Mouse (Mus musculus): Measurements from ENCODE around the gene Itgb4. TPM values are rescaled to one million over a fixed set of nuclear protein-coding genes. Genes with fewer than 3 reads are reported as not detected.

The Itgb4 gene
- total RNA-seq, 4 experiments from 2014 or later = 3.5 to 5.1 (median 3.9) TPM

DNA sequence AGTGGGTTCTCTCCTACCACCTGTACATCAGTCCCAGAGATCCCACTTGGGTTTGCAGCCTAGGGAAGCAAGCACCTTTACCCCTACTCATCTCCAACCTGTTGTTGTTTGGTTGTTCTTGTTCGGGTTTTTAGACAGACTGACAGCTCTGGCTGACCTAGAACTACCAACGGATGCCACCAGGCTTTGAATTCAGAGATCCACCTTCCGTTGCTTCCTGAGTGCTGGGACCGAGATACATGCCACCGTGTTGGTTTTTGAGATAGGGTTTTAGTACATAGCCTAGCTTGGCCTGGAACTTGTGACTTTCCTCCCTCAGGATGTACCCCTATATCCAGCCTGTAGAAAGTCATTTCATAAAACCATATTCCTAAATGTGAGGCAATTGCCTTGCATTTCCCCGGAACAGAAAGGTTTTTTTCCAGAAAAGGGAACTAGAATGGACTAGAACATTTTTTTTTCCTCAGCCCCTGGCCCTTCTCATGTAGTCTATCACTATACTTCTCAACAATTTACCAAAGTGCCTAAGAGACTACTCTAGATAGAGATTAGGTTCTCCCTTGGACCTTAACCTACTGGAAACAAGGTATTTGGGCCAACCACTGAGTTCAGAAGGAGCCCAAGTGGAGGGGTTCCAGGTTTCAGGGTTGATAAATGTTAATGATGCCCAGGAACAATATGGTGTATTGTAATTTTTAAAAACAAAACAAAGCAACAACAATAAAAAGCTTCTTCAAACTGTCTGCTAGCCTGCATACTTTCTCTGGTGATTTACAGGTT, 54.8 kb downstream of the Itgb4 start:
- no peak for DNase-seq

DNA sequence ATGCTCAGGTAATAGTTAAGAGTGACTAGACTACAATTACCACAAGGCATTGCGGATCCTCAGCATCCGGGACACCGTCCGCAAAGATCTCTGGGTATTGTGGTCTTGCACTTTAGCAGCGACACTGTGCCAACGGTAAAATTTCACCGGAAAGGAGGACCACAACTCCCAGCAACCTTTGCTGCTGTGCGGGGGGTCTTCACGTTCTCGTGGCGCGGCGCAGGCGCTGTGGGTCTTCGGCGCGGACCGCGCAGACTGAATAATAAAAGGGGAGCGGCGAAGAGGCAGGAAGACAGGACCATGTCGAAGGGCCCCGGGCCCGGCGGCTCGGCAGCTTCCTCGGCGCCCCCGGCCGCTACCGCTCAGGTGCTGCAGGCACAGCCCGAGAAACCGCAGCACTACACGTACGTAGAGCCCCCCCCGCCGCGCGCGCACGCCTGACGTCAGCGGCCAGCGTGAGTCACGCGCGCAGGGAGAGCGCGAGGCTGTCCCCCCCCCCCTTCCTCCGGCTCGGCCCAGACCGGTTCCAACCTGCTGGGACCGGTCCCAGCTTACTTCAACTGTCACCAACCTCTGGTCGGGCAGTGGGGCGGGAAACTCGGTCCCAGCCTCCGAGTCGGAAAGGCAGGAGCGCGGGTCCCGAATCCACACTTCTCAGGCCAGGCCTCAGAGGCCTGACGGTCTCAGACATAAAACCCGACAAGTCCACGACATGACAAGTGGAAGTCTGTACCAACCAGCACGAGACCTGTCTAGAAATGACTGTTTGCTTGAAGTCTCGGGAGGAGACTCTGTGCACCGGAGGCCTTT, 55.8 kb downstream of the Itgb4 start, which contains the start of gene Unk:
TSS of gene Unk (plus strand) at position 235 of the 810 bp plus-strand sequence.
- DNase-seq = peak; percentile 98

DNA sequence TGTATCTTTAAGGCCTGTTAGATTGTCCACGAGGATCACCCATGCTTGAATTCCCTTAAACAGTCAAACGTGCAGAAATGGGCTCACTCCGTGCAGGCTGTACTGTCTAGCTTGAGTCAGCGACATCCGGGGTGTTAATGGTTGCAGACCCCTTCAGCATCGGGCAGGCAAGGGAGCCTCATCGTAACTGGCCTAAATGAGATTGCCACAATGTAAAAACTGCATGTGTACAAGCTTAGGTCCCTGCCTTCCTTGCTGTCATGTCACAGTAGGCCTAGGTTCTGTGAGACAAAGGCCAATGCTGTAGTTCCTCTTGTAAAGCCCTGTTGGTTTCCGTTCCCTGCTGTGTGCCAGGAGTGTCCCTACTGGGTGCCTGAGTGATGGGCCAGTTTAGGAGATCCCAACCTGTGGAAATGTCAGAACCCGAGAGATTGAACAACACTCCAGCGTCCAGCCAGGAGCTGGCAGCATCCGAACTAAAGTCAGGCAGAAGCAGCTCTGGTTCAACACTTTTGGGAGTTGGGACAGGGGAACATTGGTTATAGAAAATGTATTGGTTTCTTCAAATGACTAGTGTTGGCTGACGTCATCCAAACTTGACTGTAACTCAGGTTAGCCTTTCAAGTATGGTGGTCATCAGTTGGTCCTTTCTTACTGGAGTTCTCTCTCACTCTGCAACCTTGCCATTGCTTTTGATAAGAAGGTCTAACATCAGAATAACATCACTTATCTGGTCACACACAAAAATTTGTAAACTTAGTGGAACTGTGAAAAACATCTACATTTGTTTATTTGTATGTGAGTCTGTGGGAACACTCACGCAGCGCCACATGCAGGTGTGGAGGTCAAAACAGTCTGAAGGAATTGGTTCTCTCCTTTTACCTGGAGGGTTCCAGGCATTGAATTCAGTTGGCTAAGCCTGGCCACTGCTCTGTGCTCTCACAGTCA, 56.7 kb downstream of the Itgb4 start:
- no peak for DNase-seq

DNA sequence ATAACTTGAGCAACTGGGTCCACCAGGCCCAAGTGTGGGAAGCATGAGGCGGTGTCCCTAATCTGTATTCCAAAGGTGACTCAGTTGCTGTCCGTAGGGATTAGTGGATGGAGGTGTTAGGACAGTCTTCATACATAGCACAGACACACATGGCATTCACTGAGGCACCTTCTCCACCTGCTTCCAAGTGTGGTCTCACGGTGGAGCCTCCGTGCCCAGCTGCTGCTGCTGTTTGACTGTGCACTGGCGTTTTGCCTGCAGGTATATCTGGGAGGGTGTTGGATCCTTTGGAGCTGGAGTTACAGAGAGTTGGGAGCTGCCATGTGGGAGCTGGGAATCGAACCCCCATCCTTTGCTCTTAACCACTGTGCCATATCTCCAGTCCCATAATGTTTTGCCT, 60.1 kb downstream of the Itgb4 start:
- no peak for DNase-seq

DNA sequence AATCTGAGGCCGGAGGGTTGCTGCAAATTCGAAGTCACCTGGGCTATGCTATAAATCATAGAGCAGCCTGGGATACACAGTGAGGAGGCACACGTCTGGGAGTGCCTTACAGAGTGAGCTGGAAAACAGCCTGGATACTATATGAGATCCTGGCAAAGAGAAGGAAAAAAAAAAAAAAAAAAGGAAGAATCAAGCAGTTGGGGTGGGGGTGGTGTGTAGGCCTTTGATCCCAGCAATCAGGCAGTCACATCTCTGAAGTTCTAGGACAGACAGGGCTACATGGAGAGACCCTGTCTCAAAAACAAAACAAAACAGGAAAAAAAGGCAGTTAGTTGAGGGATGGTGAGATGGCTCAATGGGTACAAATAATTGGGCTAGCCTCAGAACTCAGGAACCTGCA, 62.2 kb downstream of the Itgb4 start:
- DNase-seq = no peak

DNA sequence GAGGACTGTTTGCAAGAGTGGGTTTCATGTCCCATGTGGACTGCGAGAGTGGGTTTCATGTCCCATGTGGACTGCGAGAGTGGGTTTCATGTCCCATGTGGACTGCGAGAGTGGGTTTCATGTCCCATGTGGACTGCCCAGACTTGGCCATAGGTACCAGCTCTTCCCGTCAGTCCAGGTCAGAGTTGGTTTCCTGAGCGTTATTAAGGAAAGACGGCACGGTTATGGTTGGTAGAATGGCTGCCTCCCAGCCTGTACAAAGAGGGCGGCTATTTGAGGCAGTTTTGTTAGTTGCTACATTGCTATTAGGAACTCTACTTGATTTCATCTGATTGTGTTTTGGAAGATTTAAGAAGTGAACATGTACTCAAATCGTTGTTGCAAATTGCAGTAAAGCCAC, 63.3 kb downstream of the Itgb4 start:
- DNase-seq = no peak

DNA sequence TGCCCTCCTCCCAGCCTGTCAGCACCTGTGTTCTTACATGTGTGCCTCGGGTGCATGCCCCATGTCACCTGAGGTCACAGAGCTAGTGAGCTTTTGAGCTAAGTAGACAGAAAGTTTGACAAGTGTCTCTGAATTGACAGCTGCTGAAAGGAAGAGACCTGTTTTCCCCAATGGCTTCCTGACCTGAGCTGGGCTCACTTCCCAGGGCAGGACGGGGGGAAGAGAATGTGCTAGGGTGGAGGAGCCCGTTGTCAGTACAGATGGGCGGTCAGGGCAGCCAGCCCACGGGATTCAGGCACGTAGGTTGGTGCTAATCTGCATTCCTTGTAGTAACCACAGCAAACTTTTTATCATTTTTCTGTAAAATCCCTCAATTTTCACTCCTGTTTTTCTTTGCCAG, 66.1 kb downstream of the Itgb4 start:
- DNase-seq = no peak

DNA sequence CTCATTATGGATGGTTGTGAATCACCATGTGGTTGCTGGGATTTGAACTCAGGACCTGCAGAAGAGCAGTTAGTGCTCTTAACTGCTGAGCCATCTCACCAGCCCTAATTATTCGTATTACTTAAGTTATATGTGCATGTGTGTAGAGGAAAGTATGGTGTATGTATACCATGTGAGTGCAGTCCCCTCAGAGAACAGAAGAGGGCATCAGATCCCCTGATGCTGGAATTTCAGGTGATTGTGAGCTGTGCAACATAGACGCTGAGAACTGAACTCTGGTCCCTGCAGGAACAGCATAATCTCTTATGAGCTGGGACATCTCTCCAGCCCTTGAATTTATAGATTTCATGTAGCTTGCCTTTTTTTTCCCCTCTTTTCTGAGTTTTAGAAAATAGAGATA, 67.3 kb downstream of the Itgb4 start:
- no peak for DNase-seq

DNA sequence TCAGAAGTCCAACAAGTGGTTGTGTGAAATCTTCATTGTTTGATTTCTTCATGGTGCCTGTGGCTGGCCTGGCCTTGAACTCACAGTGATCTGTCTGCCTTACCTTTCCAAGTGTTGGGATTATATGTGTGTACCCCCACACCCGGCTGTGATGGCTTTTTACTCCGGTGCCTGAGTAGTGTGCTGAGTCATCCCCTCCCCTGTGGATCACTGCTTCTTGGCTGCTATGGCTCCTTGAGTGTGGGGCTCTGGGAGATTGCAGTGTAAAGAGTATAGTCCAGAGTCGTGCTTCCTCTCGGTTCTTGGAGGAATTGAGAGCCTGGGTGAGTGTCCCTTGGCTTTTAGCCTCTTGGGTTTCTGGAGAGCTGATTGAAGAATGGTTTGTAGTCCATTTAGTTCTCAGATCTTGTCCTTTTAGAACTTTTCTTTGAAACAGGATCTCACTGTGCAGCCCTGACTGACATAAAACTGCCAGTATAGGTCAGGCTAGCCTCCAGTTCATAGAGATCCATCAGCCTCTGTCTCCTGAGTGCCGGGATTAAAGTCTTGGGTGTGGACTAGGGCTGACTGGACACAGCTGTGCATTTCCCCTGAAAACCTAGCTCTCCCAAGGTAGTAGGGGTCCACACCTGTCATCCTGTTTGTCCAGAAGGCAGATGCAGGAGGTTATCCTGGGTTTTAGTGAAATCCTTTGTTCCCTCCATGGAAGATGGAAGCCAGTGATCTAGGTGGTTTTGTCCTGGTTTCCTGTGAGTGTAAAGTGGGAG, 68.0 kb downstream of the Itgb4 start:
- DNase-seq = no peak

DNA sequence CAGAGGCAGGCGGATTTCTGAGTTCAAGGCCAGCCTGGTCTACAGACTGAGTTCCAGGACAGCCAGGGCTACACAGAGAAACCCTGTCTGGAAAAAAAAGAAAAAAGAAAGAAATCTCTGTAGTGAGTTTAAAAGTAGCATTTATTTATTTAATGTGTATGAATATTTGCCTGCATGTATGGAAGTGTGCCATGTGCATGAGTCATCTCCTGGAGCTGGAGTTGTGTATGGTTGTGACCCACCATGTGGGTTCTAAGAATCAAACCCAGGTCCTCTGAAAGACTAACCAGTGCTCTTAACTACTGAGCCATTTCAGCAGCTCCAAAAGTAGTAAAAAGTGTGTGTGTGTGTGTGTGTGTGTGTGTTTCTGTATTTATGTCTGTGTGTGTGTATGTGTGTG, 68.8 kb downstream of the Itgb4 start:
- no peak for DNase-seq

DNA sequence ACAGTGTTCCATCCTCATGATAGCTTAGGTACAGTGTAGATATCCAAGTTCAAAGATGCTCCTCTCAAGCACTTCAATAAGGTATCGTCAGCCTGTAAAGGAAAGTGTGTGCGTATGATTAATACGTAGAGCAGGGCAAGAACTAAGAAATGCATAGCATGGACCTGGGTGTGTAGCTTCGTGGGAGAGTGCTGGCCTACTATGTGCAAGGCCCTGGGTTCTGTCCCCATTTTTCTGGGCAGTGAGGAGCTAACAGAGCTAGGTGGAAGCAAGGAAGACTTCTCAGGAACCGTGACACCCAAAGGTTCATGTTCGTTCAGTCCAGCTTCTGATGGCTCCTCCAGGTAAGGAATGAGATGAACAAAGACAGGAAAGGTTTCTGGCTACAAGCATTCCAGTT, 70.7 kb downstream of the Itgb4 start:
- no peak for DNase-seq

DNA sequence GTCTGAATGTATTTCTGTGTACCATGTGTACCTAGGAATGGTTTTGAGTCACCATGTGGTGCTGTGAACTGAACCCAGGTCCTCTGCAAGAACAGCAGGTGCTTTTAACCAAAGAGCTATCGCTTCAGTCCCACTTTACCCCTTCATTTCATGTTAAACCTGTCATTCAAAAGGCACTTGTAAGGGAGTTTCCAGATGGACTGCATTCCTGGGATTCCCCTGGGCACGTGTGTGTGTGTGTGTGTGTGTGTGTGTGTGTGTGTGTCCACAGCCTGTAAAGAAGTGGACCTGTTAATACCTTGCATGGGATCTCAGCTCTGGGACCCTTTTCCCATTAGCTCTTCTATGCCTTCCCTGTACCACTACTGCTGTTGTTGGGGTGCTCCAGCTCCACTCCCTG, 75.1 kb downstream of the Itgb4 start:
- DNase-seq = no peak

DNA sequence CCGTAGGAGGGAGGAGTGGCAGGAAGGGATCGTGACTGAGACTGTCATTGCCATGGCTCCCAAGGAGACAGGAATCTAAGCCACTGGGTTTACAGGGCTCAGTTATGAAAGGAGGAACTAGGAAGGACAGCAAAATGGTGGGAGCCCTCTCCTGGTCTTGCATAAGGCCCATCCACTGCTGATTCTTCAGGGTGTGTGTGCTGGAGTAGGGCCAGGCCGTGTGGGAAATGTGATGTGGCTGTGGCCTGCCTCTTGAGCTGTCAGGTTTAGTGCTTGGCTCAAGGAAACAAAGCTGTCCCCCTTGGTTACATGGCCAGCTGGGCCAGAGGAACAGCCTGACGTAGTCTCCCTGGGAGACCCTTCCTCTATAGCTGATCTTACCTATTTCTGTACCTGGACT, 75.7 kb downstream of the Itgb4 start:
- no peak for DNase-seq

DNA sequence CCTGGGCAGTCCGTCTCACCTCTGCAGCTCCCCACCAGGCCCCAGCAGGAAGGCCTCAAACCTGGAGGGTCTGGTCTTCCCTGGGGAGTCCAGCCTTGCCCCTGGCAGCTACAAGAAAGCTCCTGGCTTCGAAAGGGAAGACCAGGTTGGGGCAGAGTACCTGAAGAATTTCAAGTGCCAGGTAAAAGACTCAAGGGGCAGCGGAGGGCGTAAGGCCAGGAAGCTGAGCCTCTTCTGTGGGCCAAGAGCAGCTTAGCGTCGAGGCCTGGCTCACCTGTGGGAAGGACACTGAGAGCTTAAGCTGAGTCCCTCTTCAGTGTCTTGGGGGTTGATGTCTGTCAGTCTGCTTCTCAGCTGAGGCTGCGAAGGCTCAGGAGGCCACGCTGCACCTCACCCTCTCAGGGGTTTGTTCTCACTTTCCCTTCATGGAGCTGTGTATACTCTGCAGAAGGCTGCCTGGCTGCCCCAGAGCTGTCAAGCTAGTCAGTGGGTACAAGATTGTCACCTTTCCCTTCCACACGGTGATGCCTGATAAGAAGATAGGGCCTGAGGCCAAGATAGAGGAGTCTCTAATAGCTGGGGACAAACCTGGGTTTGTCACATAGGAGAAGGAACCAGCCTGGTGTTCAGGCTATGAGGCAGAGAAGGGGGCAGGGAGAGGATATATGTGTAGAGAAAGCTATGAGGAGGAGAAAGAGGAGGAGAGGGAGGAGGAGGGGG, 79.2 kb downstream of the Itgb4 start:
- DNase-seq = no peak

DNA sequence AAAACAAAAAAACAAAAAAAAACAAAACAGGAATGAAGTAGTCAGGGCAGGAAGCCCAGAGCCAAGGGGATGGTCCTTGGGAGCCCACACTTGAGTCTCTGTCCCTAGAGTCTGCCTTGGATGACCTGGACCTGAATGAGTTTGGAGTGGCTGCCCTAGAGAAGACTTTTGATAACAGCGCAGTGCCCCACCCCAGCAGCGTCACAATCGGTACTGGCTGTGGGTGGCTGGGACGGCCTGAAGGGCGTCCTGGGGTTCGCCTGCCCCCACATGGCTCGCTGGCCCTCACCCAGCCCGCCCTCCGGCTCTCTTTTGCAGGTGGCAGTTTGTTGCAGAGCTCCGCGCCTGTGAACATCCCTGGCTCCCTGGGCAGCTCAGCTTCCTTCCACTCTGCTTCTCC, 81.4 kb downstream of the Itgb4 start:
- no peak for DNase-seq

DNA sequence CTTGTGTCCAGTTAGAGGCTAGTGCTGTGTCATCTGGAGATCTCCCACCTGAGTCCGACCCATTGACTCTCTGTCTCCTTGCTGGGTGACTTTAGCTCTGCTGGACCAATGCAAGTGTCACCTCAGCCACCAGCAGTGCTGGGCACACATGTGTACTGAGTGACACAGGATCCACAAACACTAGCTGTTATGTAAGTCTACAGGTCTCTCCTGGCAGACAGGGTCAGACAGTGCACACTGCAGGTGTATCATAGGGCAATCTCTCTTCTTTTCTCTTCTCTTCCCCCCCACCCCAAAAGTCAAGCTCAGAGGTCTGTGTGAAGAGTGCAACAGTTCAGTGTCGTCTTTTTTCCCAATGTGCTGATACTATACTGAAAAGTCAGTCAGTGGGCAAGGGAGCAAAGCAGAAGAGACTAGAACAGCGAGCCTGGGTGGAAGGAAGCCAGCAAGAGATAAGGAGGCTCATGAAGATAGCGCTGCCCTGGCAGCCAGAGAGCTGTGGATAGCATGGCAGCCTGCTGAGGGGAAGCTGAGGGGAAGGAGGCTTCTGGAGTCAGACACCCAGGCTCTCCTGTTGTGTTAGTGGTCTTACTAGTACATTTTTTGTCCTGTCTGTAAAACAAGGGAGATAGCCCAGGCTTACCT, 82.8 kb downstream of the Itgb4 start:
- no peak for DNase-seq

Measured in adrenal gland, adult 8-10 months (tissue).